In the genomic region with DNA sequence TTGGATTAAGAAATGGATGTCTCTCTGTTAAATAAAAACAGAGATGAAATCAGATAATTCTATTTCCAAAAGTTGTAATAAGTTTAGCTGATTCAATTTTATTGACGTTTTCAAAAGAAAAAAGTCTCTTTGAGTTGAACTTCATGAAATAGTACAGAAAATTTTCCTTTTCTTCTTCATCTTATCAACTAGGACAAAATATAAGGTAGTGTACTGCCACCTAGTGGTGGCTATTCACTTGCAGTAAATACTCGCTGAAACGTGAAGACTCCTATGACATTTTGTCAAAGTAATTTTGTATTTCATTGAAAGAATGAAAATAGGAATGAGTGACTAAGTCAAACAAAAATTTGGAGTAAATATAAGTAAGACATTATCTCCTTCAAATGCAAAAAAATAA, we compare ENCODE assay signal across 9 mouse cellular contexts. TPM values are rescaled to one million over a fixed set of nuclear protein-coding genes. Genes with fewer than 3 reads are reported as not detected.
DNase-seq lines count a peak whose midpoint lies in the region; ATAC-seq and TF ChIP-seq lines count a peak whose summit lies in the region.
"Had no signal": no experiment of that assay in that cellular context is flagged by ENCODE, and none has a peak within 500 bp of the region (broad histone marks: within the 10 kb centered on the region; RNA-seq: fewer than 3 reads in every experiment).

No protein-coding gene starts in this region.

- no peaks in the 10 kb centered on the region for H3K36me3 ChIP-seq in liver, adult 2 months (ENCODE audit: control insufficient read depth, insufficient read depth, low read length)
- H3K36me3 ChIP-seq in liver, embryonic 12.5 days: no peaks in the 10 kb centered on the region
- H3K36me3 ChIP-seq in MEL (ENCODE audit: control insufficient read depth in 1 of 2, insufficient read depth in 2 of 2, low read length in 2 of 2): no peaks in the 10 kb centered on the region
- no peaks in the 10 kb centered on the region for H3K36me3 ChIP-seq in embryonic facial prominence, embryonic 14.5 days (ENCODE audit: control insufficient read depth, insufficient read depth, low read length)
- no peaks in the 10 kb centered on the region for H3K36me3 ChIP-seq in stomach, postnatal 0 days (ENCODE audit: control insufficient read depth, insufficient read depth, low read length)
- H3K36me3 ChIP-seq: neural tube, embryonic 13.5 days had no signal

- peak; percentile 69 for TF ChIP-seq RAD21 in MEL (IDR thresholded peaks at IDR 0.05; ENCODE audit: low read depth, low read length)

- TF ChIP-seq EP300 in MEL (IDR thresholded peaks at IDR 0.05; ENCODE audit: low read depth in 1 of 2, low read length in 2 of 2): no peak
- no peak for TF ChIP-seq EP300 in stomach, postnatal 0 days (optimal IDR thresholded peaks at IDR 0.05)

- H3K4me2 ChIP-seq in liver, embryonic 12.5 days: no peak overlapping the region
- H3K4me2 ChIP-seq in embryonic facial prominence, embryonic 14.5 days (ENCODE audit: low read depth, low read length): no peak overlapping the region
- no peak overlapping the region for H3K4me2 ChIP-seq in stomach, postnatal 0 days (replicated peaks; ENCODE audit: low read depth)
- H3K4me2 ChIP-seq: neural tube, embryonic 13.5 days had no signal

- TF ChIP-seq CTCF in liver, adult 2 months (IDR thresholded peaks at IDR 0.05; ENCODE audit: low read depth, low read length): peak; percentile 56
- TF ChIP-seq CTCF in MEL (IDR thresholded peaks at IDR 0.05 in 2 of 3, conservative IDR thresholded peaks at IDR 0.05 in 1 of 3; ENCODE audit: control insufficient read depth in 1 of 3, insufficient read depth in 1 of 3, low read depth in 2 of 3, low read length in 3 of 3, poor library complexity in 1 of 3, severe bottlenecking in 1 of 3): peak; percentile 3 to 75 (median 46); a peak in 4 of 6 replicates
- peak; percentile 80 for TF ChIP-seq CTCF in stomach, postnatal 0 days (IDR thresholded peaks at IDR 0.05; ENCODE audit: low read depth)

- ATAC-seq in frontal cortex, adult (ENCODE audit: low TSS enrichment): peak; percentile 77; the same call in 1 of the 2 replicates
- no peak for ATAC-seq in liver, embryonic 12.5 days
- ATAC-seq in embryonic facial prominence, embryonic 14.5 days (ENCODE audit: low read depth): no peak
- ATAC-seq in stomach, postnatal 0 days (ENCODE audit: low FRiP score, low TSS enrichment): no peak

- no peak for TF ChIP-seq POLR2A in liver, adult 2 months (IDR thresholded peaks at IDR 0.05; ENCODE audit: extremely low read depth, insufficient read depth, low read length)
- no peak for TF ChIP-seq POLR2A in MEL (IDR thresholded peaks at IDR 0.05; ENCODE audit: control insufficient read depth in 1 of 2, insufficient read depth in 1 of 2, low read depth in 1 of 2, low read length in 2 of 2, poor library complexity in 1 of 2)

- H3K4me1 ChIP-seq in liver, adult 2 months (ENCODE audit: control insufficient read depth, insufficient read depth, low read length): no peaks in the 10 kb centered on the region
- H3K4me1 ChIP-seq in liver, embryonic 12.5 days: no peaks in the 10 kb centered on the region
- H3K4me1 ChIP-seq in MEL (ENCODE audit: control insufficient read depth in 1 of 2, insufficient read depth in 2 of 2, low read length in 2 of 2): no peaks in the 10 kb centered on the region
- no peaks in the 10 kb centered on the region for H3K4me1 ChIP-seq in embryonic facial prominence, embryonic 14.5 days (ENCODE audit: control insufficient read depth, insufficient read depth, low read length)
- H3K4me1 ChIP-seq in stomach, postnatal 0 days (replicated peaks; ENCODE audit: control insufficient read depth, insufficient read depth): no peaks in the 10 kb centered on the region
- H3K4me1 ChIP-seq: neural tube, embryonic 13.5 days had no signal

- no peak overlapping the region for H3K9ac ChIP-seq in liver, adult 2 months (ENCODE audit: low read depth, low read length)
- no peak overlapping the region for H3K9ac ChIP-seq in liver, embryonic 12.5 days
- H3K9ac ChIP-seq in MEL (ENCODE audit: control insufficient read depth, low read depth, low read length, poor library complexity, severe bottlenecking): no peak overlapping the region
- no peak overlapping the region for H3K9ac ChIP-seq in embryonic facial prominence, embryonic 14.5 days (ENCODE audit: low read depth, low read length)
- H3K9ac ChIP-seq in stomach, postnatal 0 days (ENCODE audit: low read length): no peak overlapping the region
- H3K9ac ChIP-seq: neural tube, embryonic 13.5 days had no signal

- H3K4me3 ChIP-seq in liver, adult 2 months (ENCODE audit: insufficient read depth, low read depth, low read length): no peak overlapping the region
- H3K4me3 ChIP-seq in liver, embryonic 12.5 days: no peak overlapping the region
- no peak overlapping the region for H3K4me3 ChIP-seq in MEL (ENCODE audit: control insufficient read depth in 1 of 2, insufficient read depth in 1 of 2, low read depth in 2 of 2, low read length in 2 of 2)
- H3K4me3 ChIP-seq in embryonic facial prominence, embryonic 14.5 days (ENCODE audit: low read depth, low read length): no peak overlapping the region
- H3K4me3 ChIP-seq in stomach, postnatal 0 days (ENCODE audit: low read depth, low read length): no peak overlapping the region
- H3K4me3 ChIP-seq: neural tube, embryonic 13.5 days had no signal

- H3K27ac ChIP-seq in liver, adult 2 months (replicated peaks; ENCODE audit: insufficient read depth, low read depth, low read length): no peak overlapping the region
- H3K27ac ChIP-seq in liver, embryonic 12.5 days: no peak overlapping the region
- H3K27ac ChIP-seq in MEL (ENCODE audit: control insufficient read depth, low read depth, low read length): no peak overlapping the region
- no peak overlapping the region for H3K27ac ChIP-seq in embryonic facial prominence, embryonic 14.5 days (replicated peaks; ENCODE audit: low read depth, low read length)
- no peak overlapping the region for H3K27ac ChIP-seq in stomach, postnatal 0 days (replicated peaks)
- H3K27ac ChIP-seq: neural tube, embryonic 13.5 days had no signal

- 0 out of 2 replicates have a peak, but pooled peaks cover 3% of the 10 kb centered on the region for H3K27me3 ChIP-seq in liver, adult 2 months (ENCODE audit: control insufficient read depth, insufficient read depth, low read length)
- H3K27me3 ChIP-seq in liver, embryonic 12.5 days (replicated peaks): no peaks in the 10 kb centered on the region
- H3K27me3 ChIP-seq in MEL (ENCODE audit: control insufficient read depth in 1 of 2, insufficient read depth in 2 of 2, low read length in 2 of 2): no peaks in the 10 kb centered on the region
- no peaks in the 10 kb centered on the region for H3K27me3 ChIP-seq in embryonic facial prominence, embryonic 14.5 days (replicated peaks; ENCODE audit: control insufficient read depth, insufficient read depth, low read length)
- H3K27me3 ChIP-seq in stomach, postnatal 0 days (ENCODE audit: control insufficient read depth, insufficient read depth, low read length): no peaks in the 10 kb centered on the region
- H3K27me3 ChIP-seq: neural tube, embryonic 13.5 days had no signal

- WGBS in liver, adult 2 months: under 1% methylated on average over 3 of the region's 3 CpGs
- WGBS in liver, embryonic 12.5 days (ENCODE audit: insufficient replicate concordance): 3% methylated on average over 3 of the region's 3 CpGs
- under 1% methylated on average over 3 of the region's 3 CpGs for WGBS in embryonic facial prominence, embryonic 14.5 days
- under 1% methylated on average over 3 of the region's 3 CpGs for WGBS in stomach, postnatal 0 days

- H3K79me2 ChIP-seq in liver, adult 2 months (ENCODE audit: control insufficient read depth, insufficient read depth, low read length): no peaks in the 10 kb centered on the region
- no peaks in the 10 kb centered on the region for H3K79me2 ChIP-seq in MEL (ENCODE audit: control insufficient read depth, insufficient read depth, low read length, poor library complexity)

- no peak for DNase-seq in frontal cortex, postnatal 25 days (ENCODE audit: low spot score in 2 of 2)
- DNase-seq in liver, adult 2 months (ENCODE audit: extremely low read depth, low read depth, low spot score): peak; percentile 60
- peak; percentile 73 for DNase-seq in MEL (ENCODE audit: low read depth, low spot score)
- DNase-seq in embryonic facial prominence, embryonic 14.5 days (ENCODE audit: low spot score): peak; percentile 86
- DNase-seq in stomach, postnatal 0 days (ENCODE audit: low spot score): peak; percentile 35
- DNase-seq in urinary bladder, adult 2 months (ENCODE audit: low spot score): no peak

- no peaks in the 10 kb centered on the region for H3K9me3 ChIP-seq in liver, embryonic 12.5 days (replicated peaks)
- no peaks in the 10 kb centered on the region for H3K9me3 ChIP-seq in MEL (replicated peaks; ENCODE audit: insufficient read depth, low read length)
- no peaks in the 10 kb centered on the region for H3K9me3 ChIP-seq in embryonic facial prominence, embryonic 14.5 days (ENCODE audit: control insufficient read depth, low read length)
- no peaks in the 10 kb centered on the region for H3K9me3 ChIP-seq in stomach, postnatal 0 days (ENCODE audit: control insufficient read depth, low read length)
- H3K9me3 ChIP-seq: neural tube, embryonic 13.5 days had no signal

TF ChIP-seq in MEL, 35 proteins besides CTCF, POLR2A, EP300 and RAD21:
- TF ChIP-seq SMC3 (IDR thresholded peaks at IDR 0.05; ENCODE audit: low read depth, low read length) (peak; percentile 63), MAFK (IDR thresholded peaks at IDR 0.05; ENCODE audit: borderline replicate concordance, low read depth, low read length) (no peak)

RNA-seq across cellular contexts. Expression of gene Vwde, which starts 56.1 kb away (rescaled TPM):
- not detected in 2 replicates for total RNA-seq in liver, adult 2 months (2014; rRNA removed)
- polyA plus RNA-seq in liver, adult 2 months (2012; rRNA removed): not detected in 2 replicates
- not detected in 2 replicates for polyA plus RNA-seq in liver, embryonic 12.5 days (2016; fragmentation: Nextera tagmentation; extraction: Ambion mirVana)
- total RNA-seq in MEL (2012; rRNA removed): not detected in 2 replicates
- polyA plus RNA-seq in MEL (2012; ENCODE audit: insufficient read depth in 1 of 2, insufficient read length in 2 of 2, low read depth in 1 of 2, low replicate concordance in 2 of 2, missing spikeins in 1 of 2): not detected
- polyA plus RNA-seq in embryonic facial prominence, embryonic 14.5 days (2014; fragmentation: Nextera tagmentation; extraction: Ambion mirVana): 0.21 and 0.56 TPM in 2 replicates
- polyA plus RNA-seq in stomach, postnatal 0 days (2015; fragmentation: Nextera tagmentation; extraction: Ambion mirVana): 0.02 TPM in 1 of 2 replicates, not detected in the other
- polyA plus RNA-seq in urinary bladder, adult 2 months (2012; rRNA removed): not detected in 2 replicates
- polyA plus RNA-seq: neural tube, embryonic 13.5 days had no signal

Comparison
In these comparisons a context has a peak if more than half of its experiments do, and no peak if none do; other contexts are left out.
1. DNase-seq: peak in liver, adult 2 months (single experiment), MEL (single experiment), embryonic facial prominence, embryonic 14.5 days (single experiment) and stomach, postnatal 0 days (single experiment); none in frontal cortex, postnatal 25 days (0 of 2) and urinary bladder, adult 2 months (single experiment).
2. Peak in every context shown above with its lines, with median percentiles within 50 percentile points of each other: CTCF ChIP-seq.